Mouse (Mus musculus): ENCODE results near the gene Pard3b. TPM values are rescaled to one million over a fixed set of nuclear protein-coding genes. Genes with fewer than 3 reads are reported as not detected.

Gene Pard3b
- total RNA-seq, 2 experiments from 2014 or later = 3.4 to 3.6 TPM

GRCm38 (mm10) chr1:61742831-61743230, 104.2 kb downstream of the Pard3b start:
- intact Hi-C loops (cut with DNase I) = no loop called here
- no peak for DNase-seq (ENCODE audit: low spot score in 2 of 2)

GRCm38 (mm10) chr1:61747481-61747880, 108.9 kb downstream of the Pard3b start:
- no peak for DNase-seq (ENCODE audit: low spot score in 2 of 2)
- intact Hi-C loops (cut with DNase I) = no loop called here

- DNase-seq (ENCODE audit: low spot score in 2 of 2) = no peak
- intact Hi-C loops (cut with DNase I) = no loop called here
Observed at GRCm38 (mm10) chr1:61751008-61751407, 112.4 kb downstream of the Pard3b start.

GRCm38 (mm10) chr1:61756771-61757170, 118.1 kb downstream of the Pard3b start:
- DNase-seq (ENCODE audit: low spot score in 2 of 2) = no peak
- intact Hi-C loops (cut with DNase I) = no loop called here

GRCm38 (mm10) chr1:61771213-61771612, 132.6 kb downstream of the Pard3b start:
- intact Hi-C loops (cut with DNase I) = loop anchor here (2.0 to 5.0 kb wide), 2 partner anchors 394 to 589 kb away; no protein-coding TSS in a partner anchor
- peak; percentile 61 to 79 for DNase-seq (ENCODE audit: low spot score in 2 of 2)

- intact Hi-C loops (cut with DNase I) = no loop called here
- no peak for DNase-seq (ENCODE audit: low spot score in 2 of 2)
Observed at GRCm38 (mm10) chr1:61778731-61779130, 140.1 kb downstream of the Pard3b start.

GRCm38 (mm10) chr1:61779906-61780305, 141.3 kb downstream of the Pard3b start:
- DNase-seq (ENCODE audit: low spot score in 2 of 2) = no peak
- intact Hi-C loops (cut with DNase I) = no loop called here

GRCm38 (mm10) chr1:61796296-61796695, 157.7 kb downstream of the Pard3b start:
- intact Hi-C loops (cut with DNase I) = no loop called here
- no peak for DNase-seq (ENCODE audit: low spot score in 2 of 2)

GRCm38 (mm10) chr1:61820213-61820612, 181.6 kb downstream of the Pard3b start:
- intact Hi-C loops (cut with DNase I) = no loop called here
- DNase-seq (ENCODE audit: low spot score in 2 of 2) = no peak

- no peak for DNase-seq (ENCODE audit: low spot score in 2 of 2)
- intact Hi-C loops (cut with DNase I) = no loop called here
Observed at GRCm38 (mm10) chr1:61825560-61826191, 187.1 kb downstream of the Pard3b start.

GRCm38 (mm10) chr1:61837006-61837544, 198.5 kb downstream of the Pard3b start:
- DNase-seq (ENCODE audit: low spot score in 2 of 2) = no peak
- intact Hi-C loops (cut with DNase I) = no loop called here

GRCm38 (mm10) chr1:61846606-61847005, 208.0 kb downstream of the Pard3b start:
- intact Hi-C loops (cut with DNase I) = no loop called here
- no peak for DNase-seq (ENCODE audit: low spot score in 2 of 2)

- no peak for DNase-seq (ENCODE audit: low spot score in 2 of 2)
- intact Hi-C loops (cut with DNase I) = no loop called here
Observed at GRCm38 (mm10) chr1:61849029-61849714, 210.5 kb downstream of the Pard3b start.

- DNase-seq (ENCODE audit: low spot score in 2 of 2) = no peak
- intact Hi-C loops (cut with DNase I) = no loop called here
Observed at GRCm38 (mm10) chr1:61850471-61850870, 211.8 kb downstream of the Pard3b start.

- intact Hi-C loops (cut with DNase I) = no loop called here
Observed at GRCm38 (mm10) chr1:61851176-61851575, 212.6 kb downstream of the Pard3b start.

GRCm38 (mm10) chr1:61867286-61868082, 228.9 kb downstream of the Pard3b start:
- intact Hi-C loops (cut with DNase I) = no loop called here
- no peak for DNase-seq (ENCODE audit: low spot score in 2 of 2)

More at GRCm38 (mm10) chr1:61851176-61851575, 212.6 kb downstream of the Pard3b start:
- DNase-seq (ENCODE audit: low spot score in 2 of 2) = no peak

- intact Hi-C loops (cut with DNase I) = no loop called here
- DNase-seq (ENCODE audit: low spot score in 2 of 2) = no peak
Observed at GRCm38 (mm10) chr1:61874875-61875274, 236.3 kb downstream of the Pard3b start.

- intact Hi-C loops (cut with DNase I) = no loop called here
- DNase-seq (ENCODE audit: low spot score in 2 of 2) = no peak
Observed at GRCm38 (mm10) chr1:61879706-61880470, 241.3 kb downstream of the Pard3b start.

GRCm38 (mm10) chr1:61896048-61896447, 257.4 kb downstream of the Pard3b start:
- no peak for DNase-seq (ENCODE audit: low spot score in 2 of 2)
- intact Hi-C loops (cut with DNase I) = no loop called here
